23 mouse cellular contexts compared by ENCODE assay signal in genomic region chr9:35403490-35403889, GRCm38 (mm10). TPM values are rescaled to one million over a fixed set of nuclear protein-coding genes. Genes with fewer than 3 reads are reported as not detected.
A peak's percentile ranks its signal among the peaks of the same experiment; 100 is the strongest.
DNase-seq lines count a peak whose midpoint lies in the region; ATAC-seq and TF ChIP-seq lines count a peak whose summit lies in the region.
"Had no signal": no experiment of that assay in that cellular context is flagged by ENCODE, and none has a peak within 500 bp of the region (broad histone marks: within the 10 kb centered on the region; RNA-seq: fewer than 3 reads in every experiment).

No protein-coding gene starts in this region.

- DNase-seq in forebrain, embryonic 10.5 days (ENCODE audit: extremely low spot score, low spot score) = no peak
- DNase-seq in forebrain, postnatal 0 days = no peak
- DNase-seq in forebrain, embryonic 11.5 days (ENCODE audit: low spot score) = no peak
- no peak for DNase-seq in forebrain, embryonic 14.5 days (ENCODE audit: low spot score)
- no peak for DNase-seq in adrenal gland, postnatal 4 days (ENCODE audit: low spot score in 2 of 2)
- DNase-seq in cerebellum, adult 9-11 months = no peak
- no peak for DNase-seq in hindbrain, embryonic 10.5 days (ENCODE audit: low spot score)
- DNase-seq: adrenal gland, adult 2 months; adrenal gland, postnatal 14 days; cerebellum, adult 11-12 months; cerebellum, adult 8-10 months; cerebellum, postnatal 14 days; gastrocnemius, postnatal 10 days; gastrocnemius, postnatal 36 days; heart, postnatal 10 days; heart, postnatal 36 days; kidney, adult 2 months had no signal

- H3K9me3 ChIP-seq in forebrain, embryonic 10.5 days = no peaks in the 10 kb centered on the region
- no peaks in the 10 kb centered on the region for H3K9me3 ChIP-seq in forebrain, postnatal 0 days (ENCODE audit: low read length)
- H3K9me3 ChIP-seq in forebrain, embryonic 11.5 days (ENCODE audit: control insufficient read depth, low read length) = no peaks in the 10 kb centered on the region
- no peaks in the 10 kb centered on the region for H3K9me3 ChIP-seq in forebrain, embryonic 14.5 days (replicated peaks; ENCODE audit: control insufficient read depth, low read length)
- H3K9me3 ChIP-seq in hindbrain, embryonic 10.5 days = no peaks in the 10 kb centered on the region
- H3K9me3 ChIP-seq: embryonic facial prominence, embryonic 12.5 days; embryonic facial prominence, embryonic 15.5 days; heart, embryonic 12.5 days; heart, embryonic 15.5 days; hindbrain, embryonic 15.5 days had no signal

- no peak overlapping the region for H3K9ac ChIP-seq in forebrain, postnatal 0 days
- H3K9ac ChIP-seq in forebrain, embryonic 11.5 days (ENCODE audit: low read length) = no peak overlapping the region
- H3K9ac ChIP-seq in forebrain, embryonic 14.5 days (ENCODE audit: low read length) = 0 out of 2 replicates have a peak overlapping the region, but pooled peaks have one; percentile 6
- H3K9ac ChIP-seq: embryonic facial prominence, embryonic 12.5 days; embryonic facial prominence, embryonic 15.5 days; heart, embryonic 12.5 days; heart, embryonic 15.5 days; hindbrain, embryonic 15.5 days had no signal

- H3K36me3 ChIP-seq in forebrain, embryonic 10.5 days (replicated peaks) = no peaks in the 10 kb centered on the region
- no peaks in the 10 kb centered on the region for H3K36me3 ChIP-seq in forebrain, postnatal 0 days (ENCODE audit: insufficient read depth)
- no peaks in the 10 kb centered on the region for H3K36me3 ChIP-seq in forebrain, embryonic 11.5 days (ENCODE audit: control insufficient read depth, insufficient read depth, low read length)
- no peaks in the 10 kb centered on the region for H3K36me3 ChIP-seq in forebrain, embryonic 14.5 days (ENCODE audit: control insufficient read depth, insufficient read depth, low read length)
- H3K36me3 ChIP-seq in hindbrain, embryonic 10.5 days = no peaks in the 10 kb centered on the region
- H3K36me3 ChIP-seq: embryonic facial prominence, embryonic 12.5 days; embryonic facial prominence, embryonic 15.5 days; heart, embryonic 12.5 days; heart, embryonic 15.5 days; hindbrain, embryonic 15.5 days had no signal

- H3K4me3 ChIP-seq in forebrain, embryonic 10.5 days = no peak overlapping the region
- H3K4me3 ChIP-seq in forebrain, postnatal 0 days (ENCODE audit: low read depth, low read length) = no peak overlapping the region
- no peak overlapping the region for H3K4me3 ChIP-seq in forebrain, embryonic 11.5 days (ENCODE audit: low read depth, low read length)
- H3K4me3 ChIP-seq in forebrain, embryonic 14.5 days (ENCODE audit: low read depth, low read length) = no peak overlapping the region
- H3K4me3 ChIP-seq in hindbrain, embryonic 10.5 days = no peak overlapping the region
- H3K4me3 ChIP-seq: embryonic facial prominence, embryonic 12.5 days; embryonic facial prominence, embryonic 15.5 days; heart, embryonic 12.5 days; heart, embryonic 15.5 days; hindbrain, embryonic 15.5 days had no signal

- peak overlapping the region; percentile 84 for H3K27ac ChIP-seq in forebrain, embryonic 10.5 days
- no peak overlapping the region for H3K27ac ChIP-seq in forebrain, postnatal 0 days (ENCODE audit: low read depth, low read length)
- peak overlapping the region; percentile 76 for H3K27ac ChIP-seq in forebrain, embryonic 11.5 days (ENCODE audit: low read depth, low read length)
- peak overlapping the region; percentile 89 for H3K27ac ChIP-seq in forebrain, embryonic 14.5 days (ENCODE audit: low read depth, low read length)
- no peak overlapping the region for H3K27ac ChIP-seq in hindbrain, embryonic 10.5 days
- H3K27ac ChIP-seq: embryonic facial prominence, embryonic 15.5 days; heart, embryonic 15.5 days; hindbrain, embryonic 15.5 days had no signal

- H3K27me3 ChIP-seq in forebrain, embryonic 10.5 days (ENCODE audit: poor library complexity, severe bottlenecking) = peaks cover 61% of the 10 kb centered on the region
- no peaks in the 10 kb centered on the region for H3K27me3 ChIP-seq in forebrain, postnatal 0 days (ENCODE audit: insufficient read depth, low read length)
- H3K27me3 ChIP-seq in forebrain, embryonic 11.5 days (ENCODE audit: control insufficient read depth, insufficient read depth, low read length) = no peaks in the 10 kb centered on the region
- no peaks in the 10 kb centered on the region for H3K27me3 ChIP-seq in forebrain, embryonic 14.5 days (replicated peaks; ENCODE audit: control insufficient read depth, insufficient read depth, low read length)
- peaks cover 61% of the 10 kb centered on the region for H3K27me3 ChIP-seq in hindbrain, embryonic 10.5 days (ENCODE audit: insufficient read depth, poor library complexity, severe bottlenecking)
- H3K27me3 ChIP-seq: embryonic facial prominence, embryonic 12.5 days; embryonic facial prominence, embryonic 15.5 days had no signal

- H3K4me1 ChIP-seq in forebrain, embryonic 10.5 days = peaks cover 74% of the 10 kb centered on the region
- H3K4me1 ChIP-seq in forebrain, postnatal 0 days (ENCODE audit: insufficient read depth) = no peaks in the 10 kb centered on the region
- H3K4me1 ChIP-seq in forebrain, embryonic 11.5 days (replicated peaks; ENCODE audit: control insufficient read depth, insufficient read depth, low read length) = peaks cover 46% of the 10 kb centered on the region
- peaks cover 56% of the 10 kb centered on the region for H3K4me1 ChIP-seq in forebrain, embryonic 14.5 days (ENCODE audit: control insufficient read depth, insufficient read depth, low read length)
- peaks cover 38% of the 10 kb centered on the region for H3K4me1 ChIP-seq in hindbrain, embryonic 10.5 days (replicated peaks)

- ATAC-seq in forebrain, postnatal 0 days = no peak
- no peak for ATAC-seq in forebrain, embryonic 11.5 days (replicated peaks; ENCODE audit: low FRiP score)
- no peak for ATAC-seq in forebrain, embryonic 14.5 days
- ATAC-seq: intestine, postnatal 0 days had no signal

- no peak overlapping the region for H3K4me2 ChIP-seq in forebrain, postnatal 0 days (ENCODE audit: low read depth)
- no peak overlapping the region for H3K4me2 ChIP-seq in forebrain, embryonic 11.5 days (ENCODE audit: low read depth, low read length, severe bottlenecking)
- peak overlapping the region; percentile 18 for H3K4me2 ChIP-seq in forebrain, embryonic 14.5 days (ENCODE audit: low read length)
- H3K4me2 ChIP-seq: embryonic facial prominence, embryonic 12.5 days; embryonic facial prominence, embryonic 15.5 days; heart, embryonic 12.5 days; heart, embryonic 15.5 days; hindbrain, embryonic 15.5 days had no signal

- no peak for TF ChIP-seq CTCF in forebrain, postnatal 0 days (IDR thresholded peaks at IDR 0.05; ENCODE audit: low read depth)

- WGBS in forebrain, embryonic 10.5 days = 81% methylated on average over 4 of the region's 4 CpGs
- WGBS in forebrain, postnatal 0 days = 44% methylated on average over 4 of the region's 4 CpGs
- 58% methylated on average over 4 of the region's 4 CpGs for WGBS in forebrain, embryonic 11.5 days
- 35% methylated on average over 4 of the region's 4 CpGs for WGBS in forebrain, embryonic 14.5 days
- WGBS in hindbrain, embryonic 10.5 days = 78% methylated on average over 4 of the region's 4 CpGs

RNA-seq across cellular contexts. Expression of gene Cdon, which starts 17.4 kb away (rescaled TPM):
- 13.4 and 16.2 TPM in 2 replicates for polyA plus RNA-seq in forebrain, embryonic 10.5 days (2016; fragmentation: Nextera tagmentation; extraction: Ambion mirVana)
- 9.6 and 13.7 TPM in 2 replicates for total RNA-seq in forebrain, postnatal 0 days (2014; rRNA removed)
- 0.94 and 1.3 TPM in 2 replicates for polyA plus RNA-seq in forebrain, postnatal 0 days (2015; fragmentation: Nextera tagmentation; extraction: Ambion mirVana)
- polyA plus RNA-seq in forebrain, embryonic 11.5 days (2014; fragmentation: Nextera tagmentation; extraction: Ambion mirVana) = 16.4 and 17.2 TPM in 2 replicates
- 10.5 and 11.0 TPM in 2 replicates for polyA plus RNA-seq in forebrain, embryonic 14.5 days (2014; fragmentation: Nextera tagmentation; extraction: Ambion mirVana)
- 10 to 100 TPM; 30.8 to 32.0 TPM for total RNA-seq in adrenal gland, postnatal 4 days (2021)
- 11.7 and 15.4 TPM in 2 replicates for polyA plus RNA-seq in hindbrain, embryonic 10.5 days (2016; fragmentation: Nextera tagmentation; extraction: Ambion mirVana)

Comparison
In these comparisons a context has a peak if more than half of its experiments do, and no peak if none do; other contexts are left out.
1. H3K27ac ChIP-seq: peak in forebrain, embryonic 10.5 days (single experiment), forebrain, embryonic 11.5 days (single experiment) and forebrain, embryonic 14.5 days (single experiment); none in forebrain, postnatal 0 days (single experiment) and hindbrain, embryonic 10.5 days (single experiment).